Mouse (Mus musculus): ENCODE results near the gene Flvcr1.
A peak's percentile ranks its signal among the peaks of the same experiment; 100 is the strongest.

Gene Flvcr1

GRCm38 (mm10) chr1:191026021-191026713, at the start of gene Flvcr1:
TSS of gene Flvcr1 (minus strand) at chr1:191026158.
- DNase-seq (ENCODE audit: low spot score in 2 of 2) = peak; percentile 95 to 99

GRCm38 (mm10) chr1:191075199-191075883, 49.4 kb upstream of the Flvcr1 start:
- peak; percentile 28 to 38 for DNase-seq (ENCODE audit: low spot score in 2 of 2)

GRCm38 (mm10) chr1:191073486-191073885, 47.5 kb upstream of the Flvcr1 start:
- no peak for DNase-seq (ENCODE audit: low spot score in 2 of 2)

- peak in 1 of 2 experiments; percentile 47 for DNase-seq (ENCODE audit: low spot score in 2 of 2)
Observed at GRCm38 (mm10) chr1:191073001-191073400, 47.0 kb upstream of the Flvcr1 start.

GRCm38 (mm10) chr1:191072329-191072913, 46.5 kb upstream of the Flvcr1 start:
- no peak for DNase-seq (ENCODE audit: low spot score in 2 of 2)

- DNase-seq (ENCODE audit: low spot score in 2 of 2) = no peak
Observed at GRCm38 (mm10) chr1:191071613-191072012, 45.7 kb upstream of the Flvcr1 start.

GRCm38 (mm10) chr1:191070259-191070658, 44.3 kb upstream of the Flvcr1 start:
- no peak for DNase-seq (ENCODE audit: low spot score in 2 of 2)

- DNase-seq (ENCODE audit: low spot score in 2 of 2) = no peak
Observed at GRCm38 (mm10) chr1:191068377-191068776, 42.4 kb upstream of the Flvcr1 start.

GRCm38 (mm10) chr1:191065188-191065587, 39.2 kb upstream of the Flvcr1 start:
- no peak for DNase-seq (ENCODE audit: low spot score in 2 of 2)

- no peak for DNase-seq (ENCODE audit: low spot score in 2 of 2)
Observed at GRCm38 (mm10) chr1:191064535-191064934, 38.6 kb upstream of the Flvcr1 start.

GRCm38 (mm10) chr1:191063700-191064099, 37.7 kb upstream of the Flvcr1 start:
- DNase-seq (ENCODE audit: low spot score in 2 of 2) = no peak

GRCm38 (mm10) chr1:191062781-191063485, 37.0 kb upstream of the Flvcr1 start, which contains the start of the genes Tatdn3 and Nsl1:
TSS of gene Tatdn3 (minus strand) at chr1:191062932.
TSS of gene Nsl1 (plus strand) at chr1:191063012.
- DNase-seq (ENCODE audit: low spot score in 2 of 2) = peak; percentile 86 to 92

GRCm38 (mm10) chr1:191062241-191062780, 36.4 kb upstream of the Flvcr1 start:
- DNase-seq (ENCODE audit: low spot score in 2 of 2) = no peak

GRCm38 (mm10) chr1:191057461-191057860, 31.5 kb upstream of the Flvcr1 start:
- DNase-seq (ENCODE audit: low spot score in 2 of 2) = no peak

GRCm38 (mm10) chr1:191055533-191055873, 29.5 kb upstream of the Flvcr1 start:
- no peak for DNase-seq (ENCODE audit: low spot score in 2 of 2)

- no peak for DNase-seq (ENCODE audit: low spot score in 2 of 2)
Observed at GRCm38 (mm10) chr1:191054870-191055532, 29.0 kb upstream of the Flvcr1 start.

GRCm38 (mm10) chr1:191053555-191053954, 27.6 kb upstream of the Flvcr1 start:
- no peak for DNase-seq (ENCODE audit: low spot score in 2 of 2)

- DNase-seq (ENCODE audit: low spot score in 2 of 2) = peak in 1 of 2 experiments; percentile 26
Observed at GRCm38 (mm10) chr1:191046231-191046824, 20.4 kb upstream of the Flvcr1 start.

GRCm38 (mm10) chr1:191045264-191045663, 19.3 kb upstream of the Flvcr1 start:
- DNase-seq (ENCODE audit: low spot score in 2 of 2) = no peak

GRCm38 (mm10) chr1:191042688-191043087, 16.7 kb upstream of the Flvcr1 start:
- no peak for DNase-seq (ENCODE audit: low spot score in 2 of 2)

- no peak for DNase-seq (ENCODE audit: low spot score in 2 of 2)
Observed at GRCm38 (mm10) chr1:191042106-191042505, 16.1 kb upstream of the Flvcr1 start.

All from urinary bladder, postnatal 36 days (tissue).